Mouse (Mus musculus): ENCODE results near the gene Tmem44.
"Not testable (repeated sequence)": the region's sequence is repeated elsewhere in the genome, so short reads cannot be mapped to it uniquely, and the experiment has no call there.

Tmem44 gene

GRCm38 (mm10) chr16:30497307-30497706 lies 53.3 kb downstream of the Tmem44 start:
- no peak for DNase-seq (ENCODE audit: low read depth)

- no peak for DNase-seq (ENCODE audit: low read depth)
Measured at GRCm38 (mm10) chr16:30494883-30495282, 55.8 kb downstream of the Tmem44 start.

- no peak for DNase-seq (ENCODE audit: low read depth)
Measured at GRCm38 (mm10) chr16:30491742-30492141, 58.9 kb downstream of the Tmem44 start.

- DNase-seq (ENCODE audit: low read depth) = peak; percentile 54
Measured at GRCm38 (mm10) chr16:30490791-30491190, 59.9 kb downstream of the Tmem44 start.

GRCm38 (mm10) chr16:30490316-30490715 lies 60.3 kb downstream of the Tmem44 start:
- DNase-seq (ENCODE audit: low read depth) = no peak

GRCm38 (mm10) chr16:30489662-30490061 lies 61.0 kb downstream of the Tmem44 start:
- peak; percentile 46 for DNase-seq (ENCODE audit: low read depth)

- DNase-seq (ENCODE audit: low read depth) = no peak
Measured at GRCm38 (mm10) chr16:30486498-30486897, 64.1 kb downstream of the Tmem44 start.

- DNase-seq (ENCODE audit: low read depth) = no peak
Measured at GRCm38 (mm10) chr16:30477791-30478190, 72.9 kb downstream of the Tmem44 start.

- no peak for DNase-seq (ENCODE audit: low read depth)
Measured at GRCm38 (mm10) chr16:30477006-30477405, 73.6 kb downstream of the Tmem44 start.

- DNase-seq (ENCODE audit: low read depth) = peak; percentile 96
Measured at GRCm38 (mm10) chr16:30475633-30476461, 74.8 kb downstream of the Tmem44 start.

- DNase-seq (ENCODE audit: low read depth) = peak; percentile 48
Measured at GRCm38 (mm10) chr16:30472447-30472846, 78.2 kb downstream of the Tmem44 start.

GRCm38 (mm10) chr16:30471912-30472311 lies 78.7 kb downstream of the Tmem44 start:
- DNase-seq (ENCODE audit: low read depth) = no peak

GRCm38 (mm10) chr16:30468944-30469343 lies 81.7 kb downstream of the Tmem44 start:
- no peak for DNase-seq (ENCODE audit: low read depth)

GRCm38 (mm10) chr16:30465680-30466298 lies 84.9 kb downstream of the Tmem44 start:
- DNase-seq (ENCODE audit: low read depth) = peak; percentile 84

- not testable (repeated sequence) for DNase-seq (ENCODE audit: low read depth)
Measured at GRCm38 (mm10) chr16:30464742-30465141, 85.9 kb downstream of the Tmem44 start.
